Mouse (Mus musculus) limb, embryonic 13.5 days (tissue): Measurements from ENCODE around the gene Ston2. TPM values are rescaled to one million over a fixed set of nuclear protein-coding genes. Genes with fewer than 3 reads are reported as not detected.
"Not testable (repeated sequence)": the region's sequence is repeated elsewhere in the genome, so short reads cannot be mapped to it uniquely, and the experiment has no call there.

Experiments
- ATAC-seq: fragments of 200-750 bp; cut with Nextera tagmentation; 2 replicates; pipeline ENCODE4 v1.8.0; 2017; ENCODE audit warnings: low read depth, moderate number of reproducible peaks, moderate TSS enrichment; ENCODE audit not compliant: low FRiP score
- H3K27ac ChIP-seq: fragments of 300-500 bp; sonication (generic); 2 replicates; pipeline ENCODE4 v1.5.1; 2015; ENCODE audit warnings: inconsistent platforms, mild to moderate bottlenecking, moderate library complexity
- H3K27me3 ChIP-seq: fragments of 300-500 bp; sonication (generic); 2 replicates; pipeline ENCODE4 v1.6.1; 2015; ENCODE audit warnings: mild to moderate bottlenecking, inconsistent platforms
- H3K36me3 ChIP-seq: fragments of 300-500 bp; sonication (generic); 2 replicates; pipeline ENCODE4 v1.6.1; 2015; ENCODE audit warnings: inconsistent platforms, mild to moderate bottlenecking, moderate library complexity
- H3K4me1 ChIP-seq: fragments of 300-500 bp; sonication (generic); 2 replicates; pipeline ENCODE4 v1.6.1; 2015; ENCODE audit warnings: inconsistent platforms
- H3K4me2 ChIP-seq: fragments of 300-500 bp; sonication (generic); replicated peaks from 2 replicates; pipeline ENCODE4 v1.6.1; 2015; ENCODE audit warnings: inconsistent platforms, mild to moderate bottlenecking, moderate library complexity
- H3K4me3 ChIP-seq: fragments of 300-500 bp; sonication (generic); 2 replicates; pipeline ENCODE4 v1.5.1; 2015; ENCODE audit warnings: moderate library complexity, mild to moderate bottlenecking, inconsistent platforms
- H3K9ac ChIP-seq: fragments of 300-500 bp; sonication (generic); 2 replicates; pipeline ENCODE4 v1.6.1; 2015; ENCODE audit warnings: mild to moderate bottlenecking, inconsistent platforms
- H3K9me3 ChIP-seq: fragments of 300-500 bp; sonication (generic); 2 replicates; pipeline ENCODE4 v1.6.1; 2016; ENCODE audit warnings: inconsistent platforms
- WGBS: fragments of 180-500 bp; shearing (Covaris S2); methylation state at CpG from one replicate; pipeline ENCODE4 v1.1.7; 2015; 5-methylcytosine and 5-hydroxymethylcytosine counted together
- polyA plus RNA-seq: library from polyadenylated mRNA; unstranded; fragments of >200 nt; fragmentation: Nextera tagmentation; extraction: Ambion mirVana; gene quantifications from 2 replicates; pipeline ENCODE4 v1.2.1, GENCODE M21; 2015

Ston2 gene
- polyA plus RNA-seq, 1 experiment from 2014 or later, result 7.4 TPM

GRCm38 (mm10) chr12:91590716-91591115 is 197.5 kb downstream of the Ston2 start:
- 31% methylated on average over 6 of the region's 6 CpGs for WGBS
- H3K4me1 ChIP-seq, result peaks cover 15% of the 10 kb centered on the region
- no peaks in the 10 kb centered on the region for H3K9me3 ChIP-seq
- peak overlapping the region; percentile 87 for H3K4me3 ChIP-seq
- no peaks in the 10 kb centered on the region for H3K27me3 ChIP-seq
- no peak for ATAC-seq
- peak overlapping the region; percentile 95 for H3K27ac ChIP-seq
- H3K36me3 ChIP-seq, result peaks cover 3% of the 10 kb centered on the region
- H3K4me2 ChIP-seq, result peak overlapping the region; percentile 66
- peak overlapping the region; percentile 76 for H3K9ac ChIP-seq

- peak within 1 kb of the TSS; percentile 87 for H3K4me3 ChIP-seq
- H3K27ac ChIP-seq, result peak within 1 kb of the TSS; percentile 100
- no peaks in the 10 kb centered on the region for H3K27me3 ChIP-seq
- peaks cover 8% of the 10 kb centered on the region for H3K36me3 ChIP-seq
- H3K4me2 ChIP-seq, result peak within 1 kb of the TSS; percentile 66
- H3K9me3 ChIP-seq, result no peaks in the 10 kb centered on the region
- under 1% methylated on average over 75 of the region's 99 CpGs for WGBS
- H3K9ac ChIP-seq, result peak within 1 kb of the TSS; percentile 100
- peaks cover 15% of the 10 kb centered on the region for H3K4me1 ChIP-seq
- peak; percentile 86 for ATAC-seq
Measured at GRCm38 (mm10) chr12:91589847-91590690, 198.1 kb downstream of the Ston2 start, which contains the start of gene Gtf2a1. Gtf2a1 (minus strand) TSS chr12:91590487.

- Histone ChIP-seq H3K9me3 (no peaks in the 10 kb centered on the region), H3K4me2 (peak overlapping the region; percentile 23; the same call in 1 of the 2 replicates), H3K9ac (peak overlapping the region; percentile 100), H3K27me3 (no peaks in the 10 kb centered on the region), H3K4me3 (peak overlapping the region; percentile 87), H3K4me1 (peaks cover 15% of the 10 kb centered on the region), H3K36me3 (peaks cover 13% of the 10 kb centered on the region), H3K27ac (peak overlapping the region; percentile 100)
- WGBS, result 0% methylated on average over 11 of the region's 11 CpGs
- no peak for ATAC-seq
Measured at GRCm38 (mm10) chr12:91589542-91589846, 198.7 kb downstream of the Ston2 start.

GRCm38 (mm10) chr12:91588670-91589541 is 199.3 kb downstream of the Ston2 start:
- under 1% methylated on average over 69 of the region's 83 CpGs for WGBS
- peak overlapping the region; percentile 34; the same call in 1 of the 2 replicates for H3K4me2 ChIP-seq
- H3K4me3 ChIP-seq, result peak overlapping the region; percentile 87
- no peaks in the 10 kb centered on the region for H3K27me3 ChIP-seq
- H3K9ac ChIP-seq, result peak overlapping the region; percentile 100
- H3K4me1 ChIP-seq, result peaks cover 15% of the 10 kb centered on the region
- no peak; the same call in 1 of the 2 replicates for ATAC-seq
- no peaks in the 10 kb centered on the region for H3K9me3 ChIP-seq
- peak overlapping the region; percentile 100 for H3K27ac ChIP-seq
- peaks cover 18% of the 10 kb centered on the region for H3K36me3 ChIP-seq

- Histone ChIP-seq H3K27ac (peak overlapping the region; percentile 100), H3K36me3 (peaks cover 20% of the 10 kb centered on the region), H3K9me3 (no peaks in the 10 kb centered on the region), H3K4me1 (peaks cover 15% of the 10 kb centered on the region), H3K27me3 (no peaks in the 10 kb centered on the region), H3K4me2 (peak overlapping the region; percentile 66), H3K9ac (peak overlapping the region; percentile 100), H3K4me3 (peak overlapping the region; percentile 87)
- peak; percentile 92 for ATAC-seq
- WGBS, result under 1% methylated on average over 32 of the region's 32 CpGs
Measured at GRCm38 (mm10) chr12:91588176-91588669, 200.0 kb downstream of the Ston2 start.

GRCm38 (mm10) chr12:91587491-91588033 is 200.6 kb downstream of the Ston2 start:
- WGBS, result 7% methylated on average over 5 of the region's 5 CpGs

GRCm38 (mm10) chr12:91587077-91587476 is 201.1 kb downstream of the Ston2 start:
- Histone ChIP-seq H3K4me2 (peak overlapping the region; percentile 66), H3K36me3 (peaks cover 30% of the 10 kb centered on the region), H3K27me3 (no peaks in the 10 kb centered on the region), H3K9ac (peak overlapping the region; percentile 100), H3K27ac (no peak overlapping the region), H3K4me3 (peak overlapping the region; percentile 87), H3K9me3 (no peaks in the 10 kb centered on the region), H3K4me1 (peaks cover 15% of the 10 kb centered on the region)
- 51% methylated on average over 3 of the region's 3 CpGs for WGBS
- ATAC-seq, result no peak

More at GRCm38 (mm10) chr12:91587491-91588033, 200.6 kb downstream of the Ston2 start:
- no peak for ATAC-seq
- Histone ChIP-seq H3K27ac (peak overlapping the region; percentile 100), H3K9ac (peak overlapping the region; percentile 100), H3K4me1 (peaks cover 15% of the 10 kb centered on the region), H3K4me3 (peak overlapping the region; percentile 87), H3K36me3 (peaks cover 26% of the 10 kb centered on the region), H3K9me3 (no peaks in the 10 kb centered on the region), H3K4me2 (peak overlapping the region; percentile 66), H3K27me3 (no peaks in the 10 kb centered on the region)

GRCm38 (mm10) chr12:91585815-91586214 is 202.4 kb downstream of the Ston2 start:
- 96% methylated on average over 4 of the region's 4 CpGs for WGBS
- peaks cover 11% of the 10 kb centered on the region for H3K4me1 ChIP-seq
- not testable (repeated sequence) for H3K9ac ChIP-seq, ATAC-seq, H3K9me3 ChIP-seq, H3K4me3 ChIP-seq, H3K27ac ChIP-seq, H3K27me3 ChIP-seq, H3K4me2 ChIP-seq
- H3K36me3 ChIP-seq, result peaks cover 30% of the 10 kb centered on the region

- Histone ChIP-seq H3K9ac (no peak overlapping the region), H3K9me3 (no peaks in the 10 kb centered on the region), H3K27me3 (no peaks in the 10 kb centered on the region), H3K27ac (no peak overlapping the region), H3K4me1 (peaks cover 10% of the 10 kb centered on the region), H3K4me3 (no peak overlapping the region), H3K4me2 (no peak overlapping the region), H3K36me3 (peaks cover 33% of the 10 kb centered on the region)
- WGBS, result 92% methylated on average over 3 of the region's 3 CpGs
- ATAC-seq, result no peak
Measured at GRCm38 (mm10) chr12:91585206-91585605, 203.0 kb downstream of the Ston2 start.

- no peaks in the 10 kb centered on the region for H3K9me3 ChIP-seq
- H3K27me3 ChIP-seq, result no peaks in the 10 kb centered on the region
- 91% methylated on average over 6 of the region's 6 CpGs for WGBS
- H3K4me2 ChIP-seq, result no peak overlapping the region
- no peak for ATAC-seq
- no peak overlapping the region for H3K9ac ChIP-seq
- no peak overlapping the region for H3K4me3 ChIP-seq
- peaks cover 45% of the 10 kb centered on the region for H3K36me3 ChIP-seq
- no peak overlapping the region for H3K27ac ChIP-seq
- H3K4me1 ChIP-seq, result peaks cover 10% of the 10 kb centered on the region
Measured at GRCm38 (mm10) chr12:91583409-91583808, 204.8 kb downstream of the Ston2 start.
